Mouse (Mus musculus) olfactory bulb, adult 2 months (tissue): ENCODE results near the gene Necab3. TPM values are rescaled to one million over a fixed set of nuclear protein-coding genes. Genes with fewer than 3 reads are reported as not detected.

ENCODE experiments used
- H3K27ac ChIP-seq: fragments of 200-500 bp; 2 replicates; pipeline ENCODE4 v1.5.1; 2012; ENCODE audit warnings: low read depth, low read length; ENCODE audit not compliant: insufficient read depth
- H3K4me1 ChIP-seq: fragments of 200-500 bp; 2 replicates; pipeline ENCODE4 v1.6.1; 2012; ENCODE audit warnings: low read length; ENCODE audit not compliant: control insufficient read depth, insufficient read depth
- H3K4me3 ChIP-seq: fragments of 200-500 bp; 2 replicates; pipeline ENCODE4 v1.5.1; 2012; ENCODE audit warnings: mild to moderate bottlenecking, low read depth, low read length, moderate library complexity; ENCODE audit not compliant: insufficient read depth
- CTCF ChIP-seq: fragments of 200-500 bp; IDR thresholded peaks from 2 replicates; pipeline ENCODE4 v1.5.1; 2012; ENCODE audit warnings: low read depth, mild to moderate bottlenecking, low read length, moderate library complexity; ENCODE audit not compliant: insufficient read depth
- POLR2A ChIP-seq: fragments of 200-500 bp; IDR thresholded peaks from 2 replicates; pipeline ENCODE4 v1.6.1; 2012; ENCODE audit warnings: mild to moderate bottlenecking, low read depth, low read length, moderate library complexity; ENCODE audit not compliant: insufficient read depth
- WGBS: fragments of 180-500 bp; shearing (Covaris S2); methylation state at CpG from one replicate; pipeline ENCODE4 v1.1.7; 2018; 5-methylcytosine and 5-hydroxymethylcytosine counted together
- polyA plus RNA-seq: library from polyadenylated mRNA; stranded (reverse); fragments of >200 nt; gene quantifications from 2 replicates; pipeline ENCODE4 v1.2.4, GENCODE M21; 2012; ENCODE audit warnings: low replicate concordance; ENCODE audit not compliant: missing spikeins, insufficient read depth, insufficient read length

The Necab3 gene
- polyA plus RNA-seq, 1 experiment: not detected

DNA sequence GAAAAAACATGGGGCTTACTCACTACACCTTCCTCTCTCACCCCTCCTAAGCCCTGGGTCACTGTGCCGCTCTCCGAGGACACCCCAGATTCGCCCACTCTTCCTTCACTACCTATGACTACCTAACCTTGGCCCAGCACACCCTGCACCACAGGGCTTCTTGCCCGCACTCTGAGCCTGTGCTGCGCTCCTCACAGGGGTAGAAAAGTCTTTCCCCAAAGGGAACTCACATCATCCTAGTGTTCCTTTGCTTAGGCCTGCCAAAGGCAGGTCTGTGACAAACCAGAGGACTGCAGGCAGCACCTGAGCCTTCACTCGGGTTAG is 19.0 kb upstream of the Necab3 start:
- no peak overlapping the region for H3K4me3 ChIP-seq
- no peak for TF ChIP-seq CTCF
- no peak for TF ChIP-seq POLR2A
- WGBS: 86% methylated on average over 6 of the region's 6 CpGs
- peaks cover 19% of the 10 kb centered on the region for H3K4me1 ChIP-seq
- H3K27ac ChIP-seq: no peak overlapping the region

DNA sequence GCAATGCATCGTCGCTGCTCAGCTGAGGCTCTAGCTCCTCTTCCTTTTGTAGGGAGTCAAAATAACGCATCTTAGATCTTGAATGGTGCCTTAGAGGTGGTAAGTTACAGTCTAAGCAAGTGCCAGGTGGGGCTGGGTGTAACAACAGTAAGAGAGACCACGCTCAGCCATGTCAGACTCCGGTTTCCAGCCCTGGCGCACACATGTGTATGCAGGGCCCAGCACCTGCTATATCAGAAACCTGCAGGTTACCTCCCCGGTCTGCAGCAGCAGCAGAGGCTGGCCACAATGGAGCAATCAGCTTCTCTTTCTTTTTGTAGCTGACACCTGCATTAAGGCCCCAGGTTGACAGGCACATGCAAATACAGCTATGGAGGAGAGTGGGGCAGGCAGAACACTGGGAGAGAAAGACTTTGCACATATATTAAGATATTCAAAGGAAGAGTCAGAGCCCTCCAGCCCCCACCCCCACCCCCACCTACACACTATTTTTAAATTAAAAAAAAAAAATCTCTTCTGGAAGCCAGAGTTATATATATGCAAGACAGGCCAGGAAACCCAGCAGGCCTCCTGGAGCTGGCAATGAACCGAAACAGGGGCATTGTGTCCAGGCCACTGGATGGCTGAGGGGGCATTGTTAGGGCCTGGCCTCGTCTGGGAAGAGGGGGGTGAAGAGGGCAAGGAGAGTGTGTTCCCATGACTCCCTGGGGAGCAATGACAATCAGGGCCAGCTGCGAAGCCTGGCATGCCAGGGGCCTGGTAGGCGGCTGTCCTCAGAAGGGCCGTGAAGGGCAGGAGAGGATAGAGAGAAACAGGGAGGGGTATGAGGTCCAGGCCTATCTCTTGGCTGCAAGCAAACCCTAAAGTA is 18.4 kb upstream of the Necab3 start:
- 61% methylated on average over 12 of the region's 12 CpGs for WGBS
- Histone ChIP-seq H3K27ac (no peak overlapping the region), H3K4me3 (no peak overlapping the region)

DNA sequence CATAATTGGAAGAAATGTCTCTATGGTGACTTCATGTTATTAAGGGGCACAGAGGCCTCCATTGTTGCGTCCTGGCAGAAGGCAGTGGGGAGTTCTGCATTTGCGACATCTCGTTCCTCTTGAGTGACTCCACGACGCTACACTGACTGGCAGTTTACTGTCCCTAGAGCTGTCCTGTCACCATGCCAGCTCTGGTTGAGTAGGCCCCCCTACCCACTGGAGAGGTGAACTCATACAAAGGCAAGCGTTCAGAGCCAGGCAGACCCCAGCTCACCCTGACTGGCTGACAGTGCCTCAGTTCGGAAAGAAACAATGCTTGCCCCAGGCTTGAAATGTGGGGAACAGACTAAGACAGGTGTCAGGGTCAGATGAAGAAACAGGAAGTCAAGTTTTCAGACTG is 15.6 kb upstream of the Necab3 start:
- Histone ChIP-seq H3K27ac (no peak overlapping the region), H3K4me1 (peaks cover 12% of the 10 kb centered on the region), H3K4me3 (no peak overlapping the region)
- WGBS: 70% methylated on average over 7 of the region's 7 CpGs
- TF ChIP-seq POLR2A (no peak), CTCF (no peak)

More for the DNA sequence above, 18.4 kb upstream of the Necab3 start:
- peaks cover 19% of the 10 kb centered on the region for H3K4me1 ChIP-seq
- TF ChIP-seq POLR2A: no peak
- no peak for TF ChIP-seq CTCF

DNA sequence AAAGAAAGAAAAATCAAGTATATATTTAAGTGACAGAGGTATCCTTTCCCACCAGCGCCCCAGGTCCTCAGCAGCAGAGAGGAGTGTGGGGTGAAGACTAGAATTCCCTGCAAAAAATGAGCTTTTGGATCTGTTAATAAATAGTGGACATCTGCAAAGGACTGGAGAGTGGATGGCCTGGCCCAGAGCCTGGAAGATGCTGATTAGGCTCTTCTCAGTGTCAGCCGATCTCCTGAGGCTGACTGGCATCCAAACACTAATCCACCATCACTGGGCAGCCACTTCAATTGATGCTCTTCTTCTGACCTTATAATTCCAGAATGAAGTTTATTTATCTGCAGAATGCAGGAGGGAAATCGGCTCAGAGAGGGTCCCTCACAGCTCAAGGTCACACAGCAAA is 14.3 kb upstream of the Necab3 start:
- H3K4me3 ChIP-seq: no peak overlapping the region
- WGBS: 87% methylated on average over 3 of the region's 3 CpGs
- TF ChIP-seq POLR2A: no peak
- no peak for TF ChIP-seq CTCF
- peaks cover 19% of the 10 kb centered on the region for H3K4me1 ChIP-seq
- no peak overlapping the region for H3K27ac ChIP-seq

DNA sequence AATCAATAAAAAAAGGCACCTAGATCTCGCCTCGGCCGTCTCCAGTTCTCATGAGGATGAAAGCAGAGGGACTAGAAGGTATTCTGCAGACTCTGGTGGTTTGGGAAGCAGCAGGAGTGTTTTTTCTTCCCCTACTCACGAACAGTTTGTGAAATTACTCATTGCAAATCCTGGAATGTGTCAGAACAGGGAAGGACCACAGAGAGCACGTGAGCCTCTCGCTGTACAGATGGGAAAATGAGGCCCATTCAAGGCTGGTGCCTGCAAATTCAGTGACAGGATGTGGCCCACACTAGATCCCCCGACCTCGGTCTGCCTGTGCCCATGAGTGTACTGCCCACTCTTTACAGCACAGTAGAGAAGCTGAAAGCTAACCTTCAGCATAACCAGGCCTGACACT is 13.3 kb upstream of the Necab3 start:
- H3K4me3 ChIP-seq: no peak overlapping the region
- 79% methylated on average over 8 of the region's 8 CpGs for WGBS
- TF ChIP-seq POLR2A (no peak), CTCF (no peak)
- peaks cover 12% of the 10 kb centered on the region for H3K4me1 ChIP-seq
- no peak overlapping the region for H3K27ac ChIP-seq

DNA sequence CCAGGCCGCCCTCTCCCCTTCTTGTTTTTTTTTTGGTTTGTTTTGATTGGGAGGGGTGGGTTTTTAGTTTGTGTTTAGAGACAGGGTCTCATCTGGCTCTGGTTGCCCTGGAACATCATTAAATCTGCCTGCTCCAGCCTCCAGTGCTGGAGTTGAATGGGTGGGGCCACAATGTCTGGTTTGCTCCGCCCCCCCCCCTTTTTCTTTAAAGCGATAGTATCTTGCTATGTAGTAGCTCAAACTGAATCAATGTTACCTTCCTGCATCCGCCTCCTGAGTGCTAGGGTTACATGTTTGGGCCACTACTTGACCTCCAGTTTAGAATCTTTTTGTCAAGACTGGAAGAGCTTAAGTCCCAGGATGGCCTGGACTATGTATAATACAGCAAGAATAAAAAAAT is 12.6 kb upstream of the Necab3 start:
- TF ChIP-seq CTCF: no peak
- TF ChIP-seq POLR2A: no peak
- peaks cover 7% of the 10 kb centered on the region for H3K4me1 ChIP-seq
- H3K27ac ChIP-seq: no peak overlapping the region
- H3K4me3 ChIP-seq: no peak overlapping the region
- WGBS: 83% methylated on average over 4 of the region's 4 CpGs

DNA sequence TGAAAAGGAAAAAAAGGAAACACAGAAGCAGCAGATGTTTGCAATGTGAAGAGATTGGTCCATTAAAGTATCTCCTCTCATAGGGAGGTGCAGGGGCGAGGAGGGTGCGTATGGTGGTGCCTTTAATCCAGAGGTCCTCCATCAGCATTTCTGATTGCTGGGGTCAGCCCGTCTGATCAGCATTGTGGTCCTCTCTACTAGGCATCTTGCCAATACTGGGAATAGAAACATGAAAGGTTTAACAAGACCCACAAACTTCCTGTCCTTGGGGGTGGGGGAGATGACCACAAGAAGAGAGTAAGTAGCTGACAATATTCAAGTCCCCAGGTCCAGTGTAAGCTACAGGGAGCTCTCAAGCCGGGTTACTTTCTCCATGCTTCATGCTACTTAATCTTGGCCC is 12.0 kb upstream of the Necab3 start:
- TF ChIP-seq CTCF (no peak), POLR2A (no peak)
- no peak overlapping the region for H3K27ac ChIP-seq
- peaks cover 7% of the 10 kb centered on the region for H3K4me1 ChIP-seq
- 56% methylated on average over 4 of the region's 4 CpGs for WGBS
- no peak overlapping the region for H3K4me3 ChIP-seq

DNA sequence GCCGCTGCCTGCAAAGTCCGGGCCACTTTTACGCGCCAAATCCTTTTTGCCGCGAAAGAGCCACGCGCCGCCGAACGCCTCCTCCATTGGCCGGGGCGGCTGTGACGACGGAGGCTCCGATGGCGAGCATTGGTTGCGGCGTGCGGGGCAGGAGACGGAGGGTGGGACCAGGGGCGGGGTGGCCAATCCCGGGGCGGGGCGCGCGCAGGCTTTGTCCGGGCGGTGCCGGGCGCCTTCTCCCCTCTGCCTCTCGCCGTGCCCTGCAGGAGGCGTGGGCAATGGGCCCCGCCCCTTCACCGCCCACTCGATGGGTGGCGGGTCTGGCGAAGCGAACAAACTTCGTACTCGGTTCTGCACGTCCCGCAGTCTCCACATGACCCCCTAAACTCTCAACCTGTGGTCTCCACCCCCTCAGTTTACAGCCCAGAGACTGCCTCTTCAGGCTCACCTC is 11.2 kb upstream of the Necab3 start, which contains the start of gene E2f1:
E2f1 (minus strand) TSS at position 57 of the 451 bp plus-strand sequence.
- TF ChIP-seq POLR2A (no peak), CTCF (peak; percentile 20; the same call in 1 of the 2 replicates)
- no peak within 1 kb of the TSS for H3K27ac ChIP-seq
- peak within 1 kb of the TSS; percentile 85 for H3K4me3 ChIP-seq
- H3K4me1 ChIP-seq: peaks cover 7% of the 10 kb centered on the region
- under 1% methylated on average over 44 of the region's 44 CpGs for WGBS

DNA sequence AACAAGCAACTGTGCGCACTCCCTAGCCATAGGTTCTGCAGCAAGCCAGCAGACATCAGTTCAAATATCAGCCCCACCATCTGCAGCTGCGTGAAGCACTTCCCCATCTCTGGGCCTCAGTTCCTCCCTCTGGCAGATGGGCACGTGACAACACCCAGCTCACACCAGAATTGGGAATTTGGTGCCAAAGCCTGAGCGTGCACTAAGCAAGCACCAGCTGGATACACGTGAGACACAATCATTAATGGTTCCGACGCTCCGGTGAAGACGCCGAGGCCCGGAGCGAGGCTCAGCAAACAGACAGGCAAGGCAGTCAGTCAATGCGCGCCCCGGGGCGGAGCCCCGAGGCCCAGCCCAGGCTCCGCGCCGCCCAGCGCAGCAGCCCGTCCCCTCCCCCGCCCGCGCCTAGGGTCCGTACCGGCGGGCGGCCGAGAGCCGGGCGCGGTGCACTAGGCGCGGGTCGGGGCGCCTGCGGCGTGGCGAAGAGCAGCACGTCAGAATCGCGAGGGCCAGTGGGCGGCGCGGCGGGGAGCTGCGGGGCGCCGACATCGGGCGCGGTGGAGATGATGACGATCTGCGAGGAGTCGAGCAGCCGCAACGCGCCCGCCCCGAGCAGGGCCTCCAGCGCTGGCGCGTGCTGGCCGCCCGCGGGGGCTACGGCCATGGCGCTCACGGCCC is 10.5 kb upstream of the Necab3 start:
- WGBS: 1% methylated on average over 69 of the region's 70 CpGs
- H3K4me1 ChIP-seq: peaks cover 7% of the 10 kb centered on the region
- peak overlapping the region; percentile 63 for H3K4me3 ChIP-seq
- TF ChIP-seq CTCF (no peak), POLR2A (no peak)
- no peak overlapping the region for H3K27ac ChIP-seq
